Mouse (Mus musculus): ENCODE measurements at regions not wholly inside any gene's neighbourhood (a gene's known extent, or its start where the extent isn't known, plus 50 kb on each side); places are given as distances from the start of the nearest gene placed in this dataset.

DNA sequence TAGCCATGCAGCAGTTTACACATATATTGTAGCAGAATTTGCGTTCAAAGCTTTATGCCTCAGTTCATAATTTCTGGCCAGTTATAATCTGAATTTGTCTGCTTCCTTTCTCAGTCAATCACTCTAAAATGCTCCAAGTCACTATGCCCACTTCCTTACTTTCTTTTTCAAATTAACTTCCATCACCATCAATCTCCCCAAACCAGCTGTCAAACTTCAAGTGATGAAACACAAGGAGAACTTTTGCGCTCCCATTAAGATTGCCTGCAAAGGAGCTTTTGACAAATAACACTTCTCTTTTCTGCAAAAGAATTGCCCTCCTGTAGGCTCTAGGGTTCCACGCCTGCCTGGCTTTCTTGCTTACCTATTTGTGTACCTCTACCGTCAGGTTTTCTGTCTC is 50.6 kb upstream of the Pou1f1 start:
- TF ChIP-seq EP300 (IDR thresholded peaks at IDR 0.05; ENCODE audit: insufficient read depth, low read depth, low read length) (no peak), CTCF (IDR thresholded peaks at IDR 0.05; ENCODE audit: low read depth, low read length) (no peak), POLR2A (IDR thresholded peaks at IDR 0.05; ENCODE audit: insufficient read depth, low read length) (no peak)

All from ES-Bruce4 (cell line).